Mouse (Mus musculus): ENCODE data around the gene Gapvd1. TPM values are rescaled to one million over a fixed set of nuclear protein-coding genes. Genes with fewer than 3 reads are reported as not detected.

The Gapvd1 gene
- total RNA-seq, 2 experiments from 2014 or later, result 43.8 to 45.4 TPM

DNA sequence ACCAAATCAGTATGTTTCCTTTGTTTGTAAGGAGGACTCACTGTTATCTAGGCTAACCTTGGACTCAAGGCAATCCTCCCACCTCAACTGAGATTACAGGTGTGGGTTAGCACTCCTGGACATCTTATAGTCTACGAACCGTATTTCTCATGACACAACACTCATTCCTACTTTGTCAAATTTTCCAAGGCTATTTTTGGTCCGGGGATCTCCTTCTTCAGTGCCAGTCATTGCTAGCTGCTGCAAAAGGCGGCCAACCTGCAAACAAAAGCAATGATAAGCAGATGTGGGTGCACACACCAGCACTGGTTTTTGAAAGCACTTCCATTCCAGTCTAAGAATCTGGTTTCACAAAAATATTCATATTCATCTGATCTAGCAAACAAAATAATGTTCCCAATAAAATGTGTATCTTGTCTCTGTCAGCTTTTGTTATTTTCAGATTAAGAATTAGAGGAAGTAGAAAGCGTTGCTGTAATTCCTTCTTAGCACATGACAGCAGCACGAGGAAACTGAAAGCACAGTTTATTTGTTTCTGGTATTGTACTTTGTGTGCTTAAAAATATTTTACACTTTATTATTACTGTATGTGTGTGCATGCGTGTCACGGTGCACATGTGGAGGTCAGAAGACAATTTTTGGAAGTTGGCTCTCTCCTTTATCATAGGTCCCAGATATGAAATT is 27.8 kb downstream of the Gapvd1 start:
- no peak for DNase-seq
- intact Hi-C loops (cut with DNase I), result no loop called here

GRCm38 (mm10) chr2:34725269-34725668 is 29.8 kb downstream of the Gapvd1 start:
- intact Hi-C loops (cut with DNase I), result no loop called here
- no peak for DNase-seq

- DNase-seq, result no peak
- intact Hi-C loops (cut with DNase I), result no loop called here
Measured at GRCm38 (mm10) chr2:34718196-34718595, 36.8 kb downstream of the Gapvd1 start.

DNA sequence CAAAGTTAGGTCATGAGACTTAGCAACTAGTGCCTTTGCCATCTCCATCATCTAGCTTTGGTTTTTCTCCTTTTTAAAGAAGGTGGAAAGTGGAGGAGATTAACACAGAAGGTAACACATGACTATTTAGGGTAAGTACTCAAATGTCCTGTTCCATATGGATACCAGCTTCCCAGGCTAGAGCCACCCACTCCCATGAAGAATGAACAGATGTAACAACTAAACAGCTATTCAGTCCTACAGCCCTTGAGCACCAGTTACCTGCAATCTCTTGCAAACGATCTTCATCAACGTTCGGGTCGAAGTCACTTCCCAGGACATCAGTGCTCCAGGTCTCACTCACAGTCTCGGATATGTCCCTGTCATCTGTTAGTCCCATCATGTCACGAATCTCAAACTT is 43.1 kb downstream of the Gapvd1 start:
- DNase-seq, result no peak
- intact Hi-C loops (cut with DNase I), result no loop called here

- intact Hi-C loops (cut with DNase I), result no loop called here
- no peak for DNase-seq
Measured at GRCm38 (mm10) chr2:34708675-34709074, 46.4 kb downstream of the Gapvd1 start.

DNA sequence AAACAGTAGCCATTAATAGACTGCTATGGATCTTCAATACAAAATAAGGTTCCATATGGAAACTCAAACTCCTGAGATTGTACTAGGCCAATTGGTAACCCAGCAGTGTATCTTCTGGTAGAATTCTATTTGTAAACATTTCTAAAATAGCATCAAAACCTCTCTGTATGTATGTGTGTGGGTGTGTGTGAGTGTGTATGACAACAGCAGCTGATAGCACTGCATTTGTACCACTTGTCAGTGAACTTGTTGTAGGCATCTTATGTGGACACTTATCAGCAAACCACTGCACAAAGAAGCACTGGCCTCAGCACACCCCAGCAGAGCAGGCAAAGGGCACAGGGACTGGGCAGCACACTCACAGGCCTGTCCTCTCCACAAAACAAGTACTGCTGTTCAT is 58.4 kb downstream of the Gapvd1 start:
- intact Hi-C loops (cut with DNase I), result no loop called here
- no peak for DNase-seq

GRCm38 (mm10) chr2:34692861-34693260 is 62.2 kb downstream of the Gapvd1 start:
- intact Hi-C loops (cut with DNase I), result no loop called here
- DNase-seq, result no peak

DNA sequence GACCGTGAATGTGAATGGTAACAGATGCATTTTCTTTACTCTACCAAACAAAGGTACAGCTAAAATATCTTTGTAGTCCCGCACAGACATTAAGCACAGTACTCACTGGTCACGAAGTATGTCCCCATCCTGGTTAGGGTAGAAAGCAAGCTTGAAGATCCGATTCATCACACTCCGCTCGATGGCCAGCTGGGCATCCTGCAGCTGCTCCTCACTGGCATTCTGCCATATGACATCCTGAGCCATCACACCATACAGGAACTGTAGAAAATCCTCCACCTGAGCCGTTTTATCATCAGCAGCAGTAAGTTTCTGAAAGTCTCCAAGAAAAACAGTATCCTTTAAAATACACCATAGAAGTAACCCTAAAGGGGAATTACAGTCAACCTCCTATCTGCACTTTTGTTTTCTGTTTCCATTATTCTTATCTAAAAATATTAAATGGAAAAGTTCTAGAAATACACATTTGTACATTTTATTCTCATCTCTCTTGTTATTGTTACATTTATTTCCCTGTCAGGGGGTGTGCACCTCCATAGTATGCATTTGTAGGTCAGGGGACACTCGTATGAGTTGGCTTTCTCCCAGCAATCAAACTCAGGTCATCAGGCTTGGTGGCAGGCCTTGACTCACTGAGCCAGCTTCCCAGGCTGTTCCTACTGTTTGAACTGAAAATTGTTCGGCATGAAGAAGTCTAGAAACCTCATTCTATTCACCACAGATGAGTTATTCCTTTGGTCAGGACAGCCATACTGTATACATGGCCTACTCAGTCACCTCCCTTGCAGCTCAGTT is 70.8 kb downstream of the Gapvd1 start:
- intact Hi-C loops (cut with DNase I), result loop anchor here (10.0 kb wide), 1 partner anchor 421 kb away; the partner anchor contains the start of genes AI182371 and Cntrl
- no peak for DNase-seq

GRCm38 (mm10) chr2:34677976-34678375 is 77.1 kb downstream of the Gapvd1 start:
- DNase-seq, result no peak
- intact Hi-C loops (cut with DNase I), result no loop called here

DNA sequence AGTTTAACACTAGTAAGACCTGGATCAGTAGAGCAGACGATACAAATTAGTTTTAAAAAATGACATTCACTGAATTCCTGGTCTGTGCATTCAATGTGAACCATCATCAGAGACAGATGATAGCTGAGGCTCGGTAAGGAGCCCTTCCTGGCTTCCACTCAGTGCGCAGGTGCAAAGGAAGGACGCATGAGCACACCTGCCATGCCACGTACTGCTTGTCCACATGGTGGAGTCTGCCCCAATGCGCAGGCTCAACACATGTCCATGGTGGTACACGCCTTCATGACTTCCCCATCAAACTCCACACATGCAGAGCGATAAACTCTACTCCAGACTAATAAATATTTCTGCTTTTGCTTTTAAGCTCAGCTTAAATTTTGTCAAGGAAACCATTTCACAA is 78.0 kb downstream of the Gapvd1 start:
- no peak for DNase-seq
- intact Hi-C loops (cut with DNase I), result no loop called here

DNA sequence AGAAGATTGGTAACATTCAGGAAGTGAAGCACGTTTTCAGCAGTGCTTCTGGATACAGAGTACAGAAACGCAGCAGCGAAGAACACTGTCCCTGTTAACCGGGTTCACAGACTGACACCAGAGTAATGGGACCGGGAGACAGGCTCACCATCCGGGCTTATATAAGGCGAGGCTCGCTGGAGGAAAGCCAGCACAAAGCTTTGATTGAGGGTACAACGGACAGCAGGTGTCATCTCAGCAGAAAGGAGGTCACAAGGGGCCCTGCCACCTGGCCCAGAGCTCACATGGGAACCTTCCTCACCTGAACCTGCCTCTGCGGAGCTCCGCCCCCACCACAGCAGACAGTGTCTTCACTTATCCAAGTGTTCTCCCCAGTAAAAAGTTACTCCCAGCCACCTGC is 81.2 kb downstream of the Gapvd1 start:
- no peak for DNase-seq
- intact Hi-C loops (cut with DNase I), result loop anchor here (5.0 kb wide), 1 partner anchor 293 kb away; no protein-coding TSS in a partner anchor

- DNase-seq, result peak; percentile 51 to 58
- intact Hi-C loops (cut with DNase I), result loop anchor here (5.0 kb wide), 1 partner anchor 296 kb away; no protein-coding TSS in a partner anchor
Measured at GRCm38 (mm10) chr2:34671385-34672026, 83.5 kb downstream of the Gapvd1 start.

GRCm38 (mm10) chr2:34670470-34670869 is 84.6 kb downstream of the Gapvd1 start:
- intact Hi-C loops (cut with DNase I), result loop anchor here (5.0 kb wide), 1 partner anchor 297 kb away; no protein-coding TSS in a partner anchor
- DNase-seq, result no peak

- DNase-seq, result peak in 1 of 2 experiments; percentile 21
- intact Hi-C loops (cut with DNase I), result no loop called here
Measured at GRCm38 (mm10) chr2:34669203-34669746, 85.8 kb downstream of the Gapvd1 start.

GRCm38 (mm10) chr2:34668440-34669191 is 86.4 kb downstream of the Gapvd1 start:
- intact Hi-C loops (cut with DNase I), result no loop called here
- DNase-seq, result no peak

DNA sequence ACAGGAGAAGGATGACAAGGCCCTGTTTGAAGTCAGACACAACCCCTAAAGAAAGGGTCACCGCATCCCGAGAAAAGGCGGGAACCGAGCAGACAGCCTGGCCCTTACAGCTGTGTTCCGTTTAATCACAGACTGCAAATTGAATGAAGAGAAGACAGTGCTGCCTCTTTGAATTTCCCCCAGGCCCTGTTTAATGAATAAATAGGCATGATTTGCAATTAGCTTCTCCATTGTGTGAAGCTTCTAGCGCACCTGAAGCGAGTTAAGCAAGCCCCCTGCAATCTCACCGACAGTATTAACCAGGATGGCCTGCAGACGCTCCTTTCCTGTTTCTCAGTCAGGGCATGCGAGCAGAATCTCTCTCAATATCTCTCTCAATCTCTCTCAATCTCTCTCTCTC is 87.2 kb downstream of the Gapvd1 start:
- intact Hi-C loops (cut with DNase I), result no loop called here
- DNase-seq, result no peak

DNA sequence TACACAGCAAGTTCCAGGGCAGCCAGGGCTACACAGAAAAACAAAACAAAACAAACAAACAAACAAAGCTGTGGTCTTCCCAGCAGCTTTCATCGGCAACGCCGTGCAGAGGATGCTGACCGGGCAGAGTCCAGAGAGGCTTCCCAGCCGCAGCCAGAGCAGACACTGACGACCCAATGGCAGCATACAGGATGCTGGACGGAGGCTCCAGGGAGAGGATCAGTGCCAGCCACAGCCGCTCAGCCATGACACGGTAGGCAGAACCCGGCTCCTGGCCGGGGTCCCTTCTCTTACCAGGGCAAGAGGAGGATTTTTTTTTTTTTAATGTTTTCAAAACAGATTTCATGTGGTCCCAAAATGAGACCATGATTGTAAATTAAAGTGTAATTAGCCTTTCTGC is 107.6 kb downstream of the Gapvd1 start:
- no peak for DNase-seq
- intact Hi-C loops (cut with DNase I), result no loop called here

GRCm38 (mm10) chr2:34646541-34646865 is 108.5 kb downstream of the Gapvd1 start:
- DNase-seq, result no peak
- intact Hi-C loops (cut with DNase I), result no loop called here

DNA sequence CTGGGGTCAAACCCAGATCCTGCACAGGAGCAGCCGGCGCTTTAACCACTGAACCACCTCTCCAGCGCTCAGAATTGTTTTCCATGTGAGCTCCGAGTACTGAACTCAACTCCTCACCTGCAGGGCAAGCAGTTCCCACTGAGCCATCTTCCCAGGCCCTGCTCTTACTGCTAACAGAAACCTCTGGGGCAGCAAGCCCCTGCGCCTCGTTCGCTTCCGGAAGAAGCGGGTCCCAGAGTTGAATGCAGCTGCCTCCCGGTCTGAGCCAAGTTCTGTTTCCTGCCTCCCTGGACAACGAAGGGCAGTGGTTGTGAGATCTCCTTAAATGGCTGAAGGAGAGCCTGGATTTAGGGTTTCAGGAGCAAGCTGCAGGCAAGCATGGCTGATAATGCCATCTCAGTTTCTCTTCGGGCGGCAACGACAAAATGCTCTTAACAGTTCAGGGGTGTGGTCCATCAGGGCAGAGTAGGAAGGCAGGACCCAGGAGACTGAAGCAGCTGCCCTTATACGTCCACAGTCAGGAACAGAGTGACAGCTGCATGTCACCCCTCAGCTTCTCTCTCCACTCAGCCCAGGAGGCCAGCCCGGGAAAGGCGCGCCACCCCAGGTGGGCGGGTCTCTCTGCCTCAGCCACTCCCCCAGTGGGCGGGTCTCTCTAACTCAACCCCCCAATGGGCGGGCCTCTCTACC is 109.0 kb downstream of the Gapvd1 start:
- intact Hi-C loops (cut with DNase I), result no loop called here
- peak; percentile 43 to 68 for DNase-seq

Data from heart, postnatal 14 days (tissue).